8 mouse cellular contexts compared by ENCODE assay signal in genomic region chr3:96105232-96105747, GRCm38 (mm10). TPM values are rescaled to one million over a fixed set of nuclear protein-coding genes. Genes with fewer than 3 reads are reported as not detected.
DNase-seq lines count a peak whose midpoint lies in the region; ATAC-seq and TF ChIP-seq lines count a peak whose summit lies in the region.

No protein-coding gene starts in this region.

- DNase-seq in kidney, adult 18-20 months = peak; percentile 18
- DNase-seq in kidney, adult 9 months = no peak
- DNase-seq in G1E (ENCODE audit: low spot score) = no peak
- no peak for DNase-seq in limb, embryonic 10.5 days (ENCODE audit: low spot score)
- DNase-seq in urinary bladder, postnatal 10 days (ENCODE audit: low spot score) = no peak

- no peaks in the 10 kb centered on the region for H3K9me3 ChIP-seq in G1E (replicated peaks)
- no peaks in the 10 kb centered on the region for H3K9me3 ChIP-seq in forebrain, embryonic 12.5 days
- H3K9me3 ChIP-seq in limb, embryonic 10.5 days (replicated peaks) = no peaks in the 10 kb centered on the region
- H3K9me3 ChIP-seq in neural tube, embryonic 12.5 days = no peaks in the 10 kb centered on the region

- peak overlapping the region; percentile 97 for H3K4me3 ChIP-seq in G1E (ENCODE audit: low read depth, low read length)
- peak overlapping the region; percentile 89 for H3K4me3 ChIP-seq in forebrain, embryonic 12.5 days (replicated peaks)
- H3K4me3 ChIP-seq in limb, embryonic 10.5 days = peak overlapping the region; percentile 92
- H3K4me3 ChIP-seq in neural tube, embryonic 12.5 days = peak overlapping the region; percentile 88

- peak overlapping the region; percentile 80; the same call in 1 of the 2 replicates for H3K27ac ChIP-seq in forebrain, embryonic 12.5 days
- peak overlapping the region; percentile 96 for H3K27ac ChIP-seq in limb, embryonic 10.5 days
- H3K27ac ChIP-seq in neural tube, embryonic 12.5 days = no peak overlapping the region

- H3K4me2 ChIP-seq in forebrain, embryonic 12.5 days = peak overlapping the region; percentile 91
- H3K4me2 ChIP-seq in neural tube, embryonic 12.5 days (replicated peaks) = peak overlapping the region; percentile 85

- WGBS in forebrain, embryonic 12.5 days = 9% methylated on average over 10 of the region's 10 CpGs
- 10% methylated on average over 10 of the region's 10 CpGs for WGBS in limb, embryonic 10.5 days
- WGBS in neural tube, embryonic 12.5 days = 11% methylated on average over 10 of the region's 10 CpGs

- peaks cover 21% of the 10 kb centered on the region for H3K36me3 ChIP-seq in G1E (replicated peaks)
- no peaks in the 10 kb centered on the region for H3K36me3 ChIP-seq in forebrain, embryonic 12.5 days (replicated peaks)
- peaks cover 10% of the 10 kb centered on the region; the same call in 1 of the 2 replicates for H3K36me3 ChIP-seq in limb, embryonic 10.5 days
- no peaks in the 10 kb centered on the region for H3K36me3 ChIP-seq in neural tube, embryonic 12.5 days

- ATAC-seq in G1E (ENCODE audit: extremely low read depth, insufficient number of reproducible peaks, low FRiP score, poor library complexity, severe bottlenecking) = peak; percentile 40; the same call in 1 of the 2 replicates
- ATAC-seq in forebrain, embryonic 12.5 days (ENCODE audit: low FRiP score) = no peak
- ATAC-seq in neural tube, embryonic 12.5 days (ENCODE audit: low FRiP score, low read depth) = no peak
- ATAC-seq in granulocyte monocyte progenitor cell, adult 5-6 weeks (replicated peaks; ENCODE audit: poor library complexity, severe bottlenecking) = no peak

- peaks cover 4% of the 10 kb centered on the region; the same call in 1 of the 2 replicates for H3K27me3 ChIP-seq in G1E (ENCODE audit: insufficient read depth, low read length)
- no peaks in the 10 kb centered on the region for H3K27me3 ChIP-seq in forebrain, embryonic 12.5 days
- no peaks in the 10 kb centered on the region for H3K27me3 ChIP-seq in limb, embryonic 10.5 days (ENCODE audit: low read depth, poor library complexity, severe bottlenecking)
- H3K27me3 ChIP-seq in neural tube, embryonic 12.5 days (replicated peaks) = no peaks in the 10 kb centered on the region

- TF ChIP-seq CTCF in G1E (IDR thresholded peaks at IDR 0.05; ENCODE audit: low read depth, low read length) = no peak

- peak overlapping the region; percentile 89 for H3K9ac ChIP-seq in forebrain, embryonic 12.5 days
- peak overlapping the region; percentile 90 for H3K9ac ChIP-seq in neural tube, embryonic 12.5 days

- peaks cover 20% of the 10 kb centered on the region for H3K4me1 ChIP-seq in G1E (ENCODE audit: insufficient read depth, low read depth, low read length)
- peaks cover 23% of the 10 kb centered on the region for H3K4me1 ChIP-seq in forebrain, embryonic 12.5 days
- peaks cover 22% of the 10 kb centered on the region for H3K4me1 ChIP-seq in limb, embryonic 10.5 days
- H3K4me1 ChIP-seq in neural tube, embryonic 12.5 days = peaks cover 18% of the 10 kb centered on the region

RNA-seq across cellular contexts. Expression of gene Otud7b, which starts 1.0 kb away (rescaled TPM):
- total RNA-seq in G1E (2014; fragmentation: Nextera tagmentation) = 10.1 and 17.4 TPM in 2 replicates
- total RNA-seq in G1E (2017) = 21.7 and 22.1 TPM in 2 replicates
- 11.3 and 11.8 TPM in 2 replicates for polyA plus RNA-seq in G1E (2012)
- polyA plus RNA-seq in forebrain, embryonic 12.5 days (2016; fragmentation: Nextera tagmentation; extraction: Ambion mirVana) = 14.0 and 15.5 TPM in 2 replicates
- polyA plus RNA-seq in limb, embryonic 10.5 days (2016; fragmentation: Nextera tagmentation; extraction: Ambion mirVana) = 18.6 and 19.2 TPM in 2 replicates
- 11.6 and 16.2 TPM in 2 replicates for polyA plus RNA-seq in neural tube, embryonic 12.5 days (2016; fragmentation: Nextera tagmentation; extraction: Ambion mirVana)
- total RNA-seq in granulocyte monocyte progenitor cell, adult 5-6 weeks (2014; fragmentation: Nextera tagmentation) = 3.4 and 6.1 TPM in 2 replicates
- total RNA-seq in granulocyte monocyte progenitor cell, adult 5-6 weeks (2017) = 8.8 and 12.5 TPM in 2 replicates

RNA-seq across cellular contexts. Expression of gene Vps45, which starts 47.0 kb away (rescaled TPM):
- total RNA-seq in G1E (2014; fragmentation: Nextera tagmentation) (19.8 and 28.7 TPM in 2 replicates), G1E (2017) (16.1 and 21.4 TPM in 2 replicates)
- polyA plus RNA-seq in G1E (2012) = 6.1 and 6.7 TPM in 2 replicates
- 39.2 and 47.0 TPM in 2 replicates for polyA plus RNA-seq in forebrain, embryonic 12.5 days (2016; fragmentation: Nextera tagmentation; extraction: Ambion mirVana)
- 22.4 and 23.6 TPM in 2 replicates for polyA plus RNA-seq in limb, embryonic 10.5 days (2016; fragmentation: Nextera tagmentation; extraction: Ambion mirVana)
- 48.3 TPM in 2 replicates for polyA plus RNA-seq in neural tube, embryonic 12.5 days (2016; fragmentation: Nextera tagmentation; extraction: Ambion mirVana)
- 16.8 and 56.2 TPM in 2 replicates for total RNA-seq in granulocyte monocyte progenitor cell, adult 5-6 weeks (2014; fragmentation: Nextera tagmentation)
- total RNA-seq in granulocyte monocyte progenitor cell, adult 5-6 weeks (2017) = 13.1 and 13.6 TPM in 2 replicates

RNA-seq across cellular contexts. Expression of gene Mtmr11, which starts 56.5 kb away (rescaled TPM):
- total RNA-seq in G1E (2014; fragmentation: Nextera tagmentation) (5.7 TPM in 1 of 2 replicates, not detected in the other), G1E (2017) (2.7 and 3.5 TPM in 2 replicates)
- polyA plus RNA-seq in G1E (2012) = not detected in 2 replicates
- polyA plus RNA-seq in forebrain, embryonic 12.5 days (2016; fragmentation: Nextera tagmentation; extraction: Ambion mirVana) = 13.4 and 17.8 TPM in 2 replicates
- 10.8 and 18.2 TPM in 2 replicates for polyA plus RNA-seq in limb, embryonic 10.5 days (2016; fragmentation: Nextera tagmentation; extraction: Ambion mirVana)
- 9.8 and 14.1 TPM in 2 replicates for polyA plus RNA-seq in neural tube, embryonic 12.5 days (2016; fragmentation: Nextera tagmentation; extraction: Ambion mirVana)
- not detected in 2 replicates for total RNA-seq in granulocyte monocyte progenitor cell, adult 5-6 weeks (2014; fragmentation: Nextera tagmentation)
- total RNA-seq in granulocyte monocyte progenitor cell, adult 5-6 weeks (2017) = 2.6 TPM in 1 of 2 replicates, not detected in the other

Comparison
In these comparisons a context has a peak if more than half of its experiments do, and no peak if none do; other contexts are left out.
1. RNA of gene Mtmr11, which starts 56.5 kb away (polyA plus RNA-seq): 10.8 to 18.2 TPM in limb, embryonic 10.5 days, 13.4 to 17.8 TPM in forebrain, embryonic 12.5 days and 9.8 to 14.1 TPM in neural tube, embryonic 12.5 days; not detected in G1E; every median in the first group is over 10 times any median in the second.
2. Peak in every context shown above with its lines, with median percentiles within 50 percentile points of each other: H3K4me3 ChIP-seq.